Mouse (Mus musculus): ENCODE measurements around the gene Hs6st3. TPM values are rescaled to one million over a fixed set of nuclear protein-coding genes. Genes with fewer than 3 reads are reported as not detected.

Hs6st3 gene
- polyA plus RNA-seq, 1 experiment from 2014 or later = 0.45 TPM

DNA sequence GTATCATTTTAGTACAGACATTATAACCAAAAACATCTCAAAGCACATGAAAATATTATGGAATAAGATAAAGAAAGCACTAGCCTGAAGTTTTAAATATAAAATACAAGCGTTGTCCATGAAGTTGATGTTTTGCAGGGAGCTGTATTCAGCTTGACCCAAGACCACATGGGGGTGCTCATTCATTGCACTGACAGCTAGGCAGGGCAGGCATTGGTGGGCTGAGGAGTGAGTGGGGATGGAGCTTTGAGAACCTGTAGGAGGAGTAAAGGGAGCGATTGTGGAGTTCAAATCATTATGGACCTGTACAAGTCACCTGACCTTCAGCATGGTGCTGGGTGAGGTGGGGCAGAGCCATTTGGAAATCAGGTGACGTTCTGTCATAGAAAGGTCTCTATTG is 14.1 kb upstream of the Hs6st3 start:
- Histone ChIP-seq H3K9ac (ENCODE audit: low read depth, low read length) (no peak overlapping the region), H3K4me3 (ENCODE audit: low read length) (peak overlapping the region; percentile 33), H3K9me3 (ENCODE audit: control insufficient read depth, low read length) (no peaks in the 10 kb centered on the region), H3K36me3 (ENCODE audit: control insufficient read depth, insufficient read depth, low read length) (no peaks in the 10 kb centered on the region), H3K27ac (ENCODE audit: low read depth, low read length) (no peak overlapping the region), H3K4me2 (replicated peaks; ENCODE audit: low read depth, low read length) (peak overlapping the region; percentile 53), H3K27me3 (ENCODE audit: control insufficient read depth, insufficient read depth, low read length) (no peaks in the 10 kb centered on the region), H3K4me1 (ENCODE audit: control insufficient read depth, insufficient read depth, low read length) (no peaks in the 10 kb centered on the region)
- ATAC-seq (ENCODE audit: low FRiP score, low TSS enrichment) = peak; percentile 92
- 20% methylated on average over 3 of the region's 3 CpGs for WGBS

DNA sequence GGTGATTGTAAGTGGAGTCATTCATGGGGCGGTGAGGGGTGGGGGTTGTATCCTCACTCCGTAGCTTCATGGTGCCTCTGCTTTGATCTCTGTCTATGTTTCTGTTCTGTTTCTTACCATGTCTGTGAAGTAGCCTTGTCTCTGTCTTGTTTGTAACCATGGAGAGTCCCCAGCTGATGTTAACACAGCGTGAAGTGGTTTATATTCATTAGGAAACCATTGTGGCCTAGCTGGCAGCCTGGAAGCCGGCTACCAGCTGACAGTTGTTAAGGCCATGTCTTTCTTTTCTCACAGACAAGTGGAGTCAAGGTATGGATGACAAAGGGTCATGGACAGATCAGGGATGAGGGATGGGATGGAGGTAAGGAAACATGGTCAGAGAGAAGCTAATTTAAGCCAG is 12.3 kb upstream of the Hs6st3 start:
- no peaks in the 10 kb centered on the region for H3K27me3 ChIP-seq (ENCODE audit: control insufficient read depth, insufficient read depth, low read length)
- WGBS = 50% methylated on average over 4 of the region's 4 CpGs
- H3K9me3 ChIP-seq (ENCODE audit: control insufficient read depth, low read length) = no peaks in the 10 kb centered on the region
- ATAC-seq (ENCODE audit: low FRiP score, low TSS enrichment) = no peak
- no peaks in the 10 kb centered on the region for H3K4me1 ChIP-seq (ENCODE audit: control insufficient read depth, insufficient read depth, low read length)
- no peak overlapping the region for H3K9ac ChIP-seq (ENCODE audit: low read depth, low read length)
- no peak overlapping the region for H3K4me3 ChIP-seq (ENCODE audit: low read length)
- no peak overlapping the region for H3K4me2 ChIP-seq (replicated peaks; ENCODE audit: low read depth, low read length)
- no peak overlapping the region for H3K27ac ChIP-seq (ENCODE audit: low read depth, low read length)
- H3K36me3 ChIP-seq (ENCODE audit: control insufficient read depth, insufficient read depth, low read length) = no peaks in the 10 kb centered on the region

GRCm38 (mm10) chr14:119127330-119127729 is 10.8 kb upstream of the Hs6st3 start:
- H3K4me1 ChIP-seq (ENCODE audit: control insufficient read depth, insufficient read depth, low read length) = no peaks in the 10 kb centered on the region
- H3K4me2 ChIP-seq (replicated peaks; ENCODE audit: low read depth, low read length) = no peak overlapping the region
- H3K36me3 ChIP-seq (ENCODE audit: control insufficient read depth, insufficient read depth, low read length) = no peaks in the 10 kb centered on the region
- no peak for ATAC-seq (ENCODE audit: low FRiP score, low TSS enrichment)
- WGBS = 96% methylated on average over 2 of the region's 2 CpGs
- H3K27me3 ChIP-seq (ENCODE audit: control insufficient read depth, insufficient read depth, low read length) = no peaks in the 10 kb centered on the region
- no peak overlapping the region for H3K4me3 ChIP-seq (ENCODE audit: low read length)
- no peak overlapping the region for H3K27ac ChIP-seq (ENCODE audit: low read depth, low read length)
- H3K9ac ChIP-seq (ENCODE audit: low read depth, low read length) = no peak overlapping the region
- H3K9me3 ChIP-seq (ENCODE audit: control insufficient read depth, low read length) = no peaks in the 10 kb centered on the region

DNA sequence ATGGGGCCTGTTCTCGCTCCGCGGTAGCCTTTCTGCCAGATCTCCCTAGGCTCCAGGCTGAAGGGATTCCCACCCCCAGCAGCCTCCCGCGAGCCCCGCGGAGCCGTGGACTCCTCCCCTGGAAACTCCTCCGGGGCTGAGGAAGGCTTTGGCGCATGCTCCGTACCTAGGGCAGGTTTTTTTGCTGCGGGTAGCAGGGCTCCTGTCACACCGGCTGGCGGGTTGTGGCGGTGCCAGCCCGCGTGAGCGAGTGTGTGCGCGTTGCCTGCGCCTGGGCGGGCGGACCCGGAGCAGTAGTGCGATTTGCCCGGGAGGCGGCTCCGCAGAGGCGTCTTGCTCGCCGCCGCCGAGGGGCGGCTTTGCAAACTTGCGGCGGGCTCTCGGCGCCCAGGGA is 632 bp upstream of the Hs6st3 start:
- H3K27me3 ChIP-seq (ENCODE audit: control insufficient read depth, insufficient read depth, low read length) = peaks cover 42% of the 10 kb centered on the region
- peak overlapping the region; percentile 98 for H3K4me2 ChIP-seq (replicated peaks; ENCODE audit: low read depth, low read length)
- ATAC-seq (ENCODE audit: low FRiP score, low TSS enrichment) = peak; percentile 85
- H3K4me1 ChIP-seq (ENCODE audit: control insufficient read depth, insufficient read depth, low read length) = 0 out of 2 replicates have a peak, but pooled peaks cover 6% of the 10 kb centered on the region
- WGBS = under 1% methylated on average over 38 of the region's 38 CpGs
- no peaks in the 10 kb centered on the region for H3K9me3 ChIP-seq (ENCODE audit: control insufficient read depth, low read length)
- H3K9ac ChIP-seq (ENCODE audit: low read depth, low read length) = peak overlapping the region; percentile 59
- H3K36me3 ChIP-seq (ENCODE audit: control insufficient read depth, insufficient read depth, low read length) = no peaks in the 10 kb centered on the region
- H3K27ac ChIP-seq (ENCODE audit: low read depth, low read length) = no peak overlapping the region
- peak overlapping the region; percentile 63 for H3K4me3 ChIP-seq (ENCODE audit: low read length)

GRCm38 (mm10) chr14:119138786-119139100 is 602 bp downstream of the Hs6st3 start:
- ATAC-seq (ENCODE audit: low FRiP score, low TSS enrichment) = no peak
- 0 out of 2 replicates have a peak overlapping the region, but pooled peaks have one; percentile 59 for H3K9ac ChIP-seq (ENCODE audit: low read depth, low read length)

DNA sequence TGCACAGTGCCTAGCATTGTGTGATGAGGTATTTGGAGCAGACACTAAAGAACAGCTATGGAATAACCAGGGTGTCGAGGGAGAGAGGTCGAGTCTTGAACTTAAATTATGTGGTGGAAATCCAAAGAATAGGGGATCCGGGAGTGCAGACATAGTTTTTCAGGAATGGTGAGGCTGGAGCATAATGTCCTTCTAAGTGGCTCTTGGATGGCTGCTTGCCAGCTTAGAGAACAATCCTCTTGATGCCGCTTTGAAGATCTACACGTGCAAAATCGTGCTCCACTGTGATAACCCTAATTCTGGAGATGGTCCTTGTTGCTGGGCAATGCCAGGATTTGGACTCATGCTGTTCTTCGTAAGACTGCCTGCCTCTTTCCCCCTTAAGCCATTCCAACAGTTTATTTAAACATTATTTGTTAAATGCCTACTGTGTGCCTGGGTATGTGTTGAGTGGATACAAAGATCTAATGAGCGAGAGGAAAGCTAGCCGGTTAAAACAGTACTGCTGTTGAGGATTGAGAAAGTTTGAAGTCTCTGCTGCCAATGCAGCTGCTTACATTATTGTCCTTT is 1.3 kb downstream of the Hs6st3 start:
- Histone ChIP-seq H3K9ac (ENCODE audit: low read depth, low read length) (no peak overlapping the region), H3K9me3 (ENCODE audit: control insufficient read depth, low read length) (no peaks in the 10 kb centered on the region), H3K36me3 (ENCODE audit: control insufficient read depth, insufficient read depth, low read length) (no peaks in the 10 kb centered on the region), H3K4me2 (replicated peaks; ENCODE audit: low read depth, low read length) (no peak overlapping the region), H3K27ac (ENCODE audit: low read depth, low read length) (no peak overlapping the region), H3K4me1 (ENCODE audit: control insufficient read depth, insufficient read depth, low read length) (0 out of 2 replicates have a peak, but pooled peaks cover 6% of the 10 kb centered on the region), H3K27me3 (ENCODE audit: control insufficient read depth, insufficient read depth, low read length) (peaks cover 42% of the 10 kb centered on the region), H3K4me3 (ENCODE audit: low read length) (peak overlapping the region; percentile 63; the same call in 1 of the 2 replicates)
- 43% methylated on average over 9 of the region's 9 CpGs for WGBS
- ATAC-seq (ENCODE audit: low FRiP score, low TSS enrichment) = no peak

More at GRCm38 (mm10) chr14:119138786-119139100, 602 bp downstream of the Hs6st3 start:
- peak overlapping the region; percentile 98 for H3K4me2 ChIP-seq (replicated peaks; ENCODE audit: low read depth, low read length)
- H3K27me3 ChIP-seq (ENCODE audit: control insufficient read depth, insufficient read depth, low read length) = peaks cover 42% of the 10 kb centered on the region
- H3K36me3 ChIP-seq (ENCODE audit: control insufficient read depth, insufficient read depth, low read length) = no peaks in the 10 kb centered on the region
- peak overlapping the region; percentile 63 for H3K4me3 ChIP-seq (ENCODE audit: low read length)
- no peak overlapping the region for H3K27ac ChIP-seq (ENCODE audit: low read depth, low read length)
- H3K4me1 ChIP-seq (ENCODE audit: control insufficient read depth, insufficient read depth, low read length) = 0 out of 2 replicates have a peak, but pooled peaks cover 6% of the 10 kb centered on the region
- 4% methylated on average over 19 of the region's 20 CpGs for WGBS
- no peaks in the 10 kb centered on the region for H3K9me3 ChIP-seq (ENCODE audit: control insufficient read depth, low read length)

DNA sequence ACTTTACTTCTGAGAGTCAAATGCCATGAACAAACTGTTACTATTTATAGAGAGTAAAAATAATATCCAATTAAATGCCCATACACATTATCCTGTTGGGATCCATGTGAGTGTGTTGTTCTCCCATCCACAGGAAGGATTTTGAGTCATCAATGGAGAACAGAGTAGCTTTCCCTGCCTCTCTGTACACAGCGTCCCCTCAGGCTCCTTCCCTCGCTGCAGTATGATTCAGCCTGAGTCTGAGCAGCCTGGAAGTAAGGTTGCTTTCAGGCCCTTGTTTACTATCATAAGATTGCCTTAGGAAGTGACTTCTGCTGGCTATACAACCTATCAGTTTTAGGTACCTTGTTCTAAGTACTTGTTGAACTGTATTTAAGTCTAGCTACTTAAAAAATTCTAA is 14.9 kb downstream of the Hs6st3 start:
- Histone ChIP-seq H3K4me2 (replicated peaks; ENCODE audit: low read depth, low read length) (no peak overlapping the region), H3K9ac (ENCODE audit: low read depth, low read length) (no peak overlapping the region), H3K27ac (ENCODE audit: low read depth, low read length) (no peak overlapping the region), H3K4me3 (ENCODE audit: low read length) (no peak overlapping the region), H3K4me1 (ENCODE audit: control insufficient read depth, insufficient read depth, low read length) (no peaks in the 10 kb centered on the region), H3K36me3 (ENCODE audit: control insufficient read depth, insufficient read depth, low read length) (no peaks in the 10 kb centered on the region), H3K9me3 (ENCODE audit: control insufficient read depth, low read length) (peaks cover 16% of the 10 kb centered on the region), H3K27me3 (ENCODE audit: control insufficient read depth, insufficient read depth, low read length) (no peaks in the 10 kb centered on the region)
- ATAC-seq (ENCODE audit: low FRiP score, low TSS enrichment) = no peak
- 85% methylated on average over 2 of the region's 2 CpGs for WGBS

- H3K27me3 ChIP-seq (ENCODE audit: control insufficient read depth, insufficient read depth, low read length) = no peaks in the 10 kb centered on the region
- no peak overlapping the region for H3K9ac ChIP-seq (ENCODE audit: low read depth, low read length)
- no peaks in the 10 kb centered on the region for H3K4me1 ChIP-seq (ENCODE audit: control insufficient read depth, insufficient read depth, low read length)
- no peaks in the 10 kb centered on the region for H3K36me3 ChIP-seq (ENCODE audit: control insufficient read depth, insufficient read depth, low read length)
- no peak overlapping the region for H3K27ac ChIP-seq (ENCODE audit: low read depth, low read length)
- H3K4me3 ChIP-seq (ENCODE audit: low read length) = no peak overlapping the region
- no peak for ATAC-seq (ENCODE audit: low FRiP score, low TSS enrichment)
- no peaks in the 10 kb centered on the region for H3K9me3 ChIP-seq (ENCODE audit: control insufficient read depth, low read length)
- 93% methylated on average over 9 of the region's 9 CpGs for WGBS
- no peak overlapping the region for H3K4me2 ChIP-seq (replicated peaks; ENCODE audit: low read depth, low read length)
These were observed 55.8 kb downstream of the Hs6st3 start for GRCm38 (mm10) chr14:119193905-119194304.

GRCm38 (mm10) chr14:119203508-119203907 is 65.4 kb downstream of the Hs6st3 start:
- no peak for ATAC-seq (ENCODE audit: low FRiP score, low TSS enrichment)
- Histone ChIP-seq H3K36me3 (ENCODE audit: control insufficient read depth, insufficient read depth, low read length) (no peaks in the 10 kb centered on the region), H3K27ac (ENCODE audit: low read depth, low read length) (no peak overlapping the region), H3K4me1 (ENCODE audit: control insufficient read depth, insufficient read depth, low read length) (no peaks in the 10 kb centered on the region), H3K4me2 (replicated peaks; ENCODE audit: low read depth, low read length) (no peak overlapping the region), H3K4me3 (ENCODE audit: low read length) (no peak overlapping the region), H3K9ac (ENCODE audit: low read depth, low read length) (no peak overlapping the region), H3K9me3 (ENCODE audit: control insufficient read depth, low read length) (no peaks in the 10 kb centered on the region), H3K27me3 (ENCODE audit: control insufficient read depth, insufficient read depth, low read length) (no peaks in the 10 kb centered on the region)
- 88% methylated on average over 7 of the region's 7 CpGs for WGBS

Data from kidney, embryonic 14.5 days (tissue).